Mouse (Mus musculus): Measurements from ENCODE around the gene Isg20l2. TPM values are rescaled to one million over a fixed set of nuclear protein-coding genes. Genes with fewer than 3 reads are reported as not detected.

The Isg20l2 gene
- polyA plus RNA-seq, 1 experiment = 14.3 TPM

DNA sequence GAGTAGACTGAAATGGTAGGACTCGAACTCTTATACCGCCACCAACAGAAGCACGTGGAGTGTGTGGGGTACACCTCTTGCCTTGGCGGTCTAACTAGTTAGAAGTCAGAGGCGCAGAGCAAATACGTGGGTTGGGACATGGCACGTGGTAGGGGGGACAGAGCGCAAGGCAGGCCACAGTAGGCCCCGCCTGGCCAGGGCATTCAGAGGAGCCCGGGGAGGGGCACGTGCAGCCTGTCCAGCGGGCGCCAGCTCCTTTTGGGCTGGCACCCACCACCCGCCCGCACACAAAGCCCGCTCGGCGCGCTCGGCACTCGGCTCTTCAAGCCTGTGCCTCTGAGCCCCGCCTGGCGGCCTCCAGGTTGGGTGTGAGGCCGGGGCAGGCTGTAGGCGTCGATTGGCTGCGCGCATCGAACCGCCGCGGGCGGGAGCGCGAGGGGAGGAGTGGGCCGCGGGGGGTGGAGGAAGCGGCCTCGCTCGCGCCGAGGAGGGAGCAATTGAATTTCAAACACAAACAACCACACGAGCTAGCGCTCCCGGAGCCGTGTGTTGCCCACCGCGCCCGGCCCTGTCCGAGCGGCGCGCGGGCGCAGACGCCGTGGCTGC lies 24.1 kb upstream of the Isg20l2 start, which contains the start of gene Hdgf:
TSS of gene Hdgf (plus strand) at position 442 of the 606 bp plus-strand sequence.
- no peaks in the 10 kb centered on the region for H3K36me3 ChIP-seq (ENCODE audit: control insufficient read depth, insufficient read depth, low read length)
- H3K4me1 ChIP-seq (ENCODE audit: control insufficient read depth, insufficient read depth, insufficient read length) = peaks cover 16% of the 10 kb centered on the region; the same call in 1 of the 2 replicates
- 2% methylated on average over 57 of the region's 57 CpGs for WGBS

DNA sequence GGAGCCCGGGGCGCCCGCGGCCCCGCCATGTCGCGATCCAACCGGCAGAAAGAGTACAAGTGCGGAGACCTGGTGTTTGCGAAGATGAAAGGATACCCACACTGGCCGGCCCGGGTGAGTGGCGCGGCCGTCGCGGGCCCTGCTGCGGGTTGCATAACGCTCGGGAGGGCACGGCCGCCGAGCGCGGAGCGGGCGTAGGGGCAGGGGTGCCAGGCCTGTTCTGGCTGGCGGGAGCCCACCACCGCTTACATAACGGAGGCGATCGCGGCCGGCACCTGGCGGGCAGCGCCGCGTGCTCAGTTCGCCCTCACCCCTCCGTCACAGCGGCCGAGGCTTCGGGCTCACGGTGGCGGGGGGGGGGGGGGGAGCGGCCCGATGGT lies 23.5 kb upstream of the Isg20l2 start:
- Histone ChIP-seq H3K4me1 (ENCODE audit: control insufficient read depth, insufficient read depth, insufficient read length) (peaks cover 16% of the 10 kb centered on the region; the same call in 1 of the 2 replicates), H3K27ac (ENCODE audit: insufficient read depth, low read length) (peak overlapping the region; percentile 88), H3K36me3 (ENCODE audit: control insufficient read depth, insufficient read depth, low read length) (no peaks in the 10 kb centered on the region), H3K27me3 (ENCODE audit: control insufficient read depth, insufficient read depth, low read length) (no peaks in the 10 kb centered on the region), H3K4me3 (ENCODE audit: extremely low read depth, insufficient read depth, insufficient read length) (peak overlapping the region; percentile 96)
- 1% methylated on average over 39 of the region's 47 CpGs for WGBS
- DNase-seq (ENCODE audit: low read depth in 1 of 2, low spot score in 2 of 2) = peak in 1 of 2 experiments; percentile 21
- TF ChIP-seq CTCF (IDR thresholded peaks at IDR 0.05; ENCODE audit: extremely low read depth, insufficient read depth, insufficient read length, insufficient replicate concordance) = no peak
- no peak for TF ChIP-seq POLR2A (IDR thresholded peaks at IDR 0.05; ENCODE audit: low read depth, low read length)

More for the DNA sequence above, 24.1 kb upstream of the Isg20l2 start, which contains the start of gene Hdgf:
- Histone ChIP-seq H3K27me3 (ENCODE audit: control insufficient read depth, insufficient read depth, low read length) (no peaks in the 10 kb centered on the region), H3K27ac (ENCODE audit: insufficient read depth, low read length) (peak within 1 kb of the TSS; percentile 88), H3K4me3 (ENCODE audit: extremely low read depth, insufficient read depth, insufficient read length) (peak within 1 kb of the TSS; percentile 96)
- DNase-seq (ENCODE audit: low read depth in 1 of 2, low spot score in 2 of 2) = peak; percentile 87 to 93
- TF ChIP-seq POLR2A (IDR thresholded peaks at IDR 0.05; ENCODE audit: low read depth, low read length) (no peak; the same call in 1 of the 2 replicates), CTCF (IDR thresholded peaks at IDR 0.05; ENCODE audit: extremely low read depth, insufficient read depth, insufficient read length, insufficient replicate concordance) (no peak; the same call in 1 of the 2 replicates)

DNA sequence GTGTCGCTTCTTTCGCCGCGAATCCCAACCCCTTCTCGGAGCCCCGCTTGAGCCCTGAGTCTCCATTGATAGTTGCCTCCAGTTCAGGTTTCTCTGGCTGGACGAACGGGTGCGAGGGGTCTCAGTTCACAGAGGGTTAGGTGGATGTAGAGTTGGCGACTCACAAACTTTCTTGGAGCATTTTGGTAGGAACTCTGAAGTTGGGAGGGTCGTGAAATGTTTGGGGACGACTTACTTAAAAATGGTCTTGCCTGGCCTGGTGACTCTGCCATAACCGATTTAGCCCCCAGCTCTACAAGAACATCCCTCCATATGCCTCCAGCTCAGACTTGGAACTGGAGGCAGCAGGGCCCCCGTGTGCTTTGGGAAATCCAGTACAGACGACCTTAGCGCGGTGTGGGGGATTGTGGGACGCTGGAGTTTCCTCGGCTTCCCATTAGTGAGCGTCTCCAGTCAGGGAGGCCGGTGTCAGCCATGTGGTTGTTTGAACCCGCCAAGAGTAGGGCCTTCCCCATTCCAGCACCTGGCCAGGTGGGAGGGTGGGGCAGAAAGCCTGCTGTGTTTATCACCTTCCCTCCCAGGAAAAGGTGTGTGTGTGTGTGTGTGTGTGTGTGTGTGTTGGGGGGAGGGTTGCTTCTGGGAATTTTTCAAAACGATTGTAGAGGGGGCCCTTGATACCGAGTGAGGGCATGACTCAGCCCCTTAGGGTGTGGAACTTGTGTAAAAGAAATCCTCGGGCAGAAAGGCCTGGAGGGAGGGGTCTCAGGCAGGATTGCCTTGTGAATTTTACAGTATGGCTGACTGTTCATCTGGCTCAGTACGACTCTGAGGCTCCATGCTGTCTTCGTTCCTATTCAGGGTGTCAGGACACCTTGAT lies 22.9 kb upstream of the Isg20l2 start:
- H3K27me3 ChIP-seq (ENCODE audit: control insufficient read depth, insufficient read depth, low read length) = no peaks in the 10 kb centered on the region
- peak in 1 of 2 experiments; percentile 24 for DNase-seq (ENCODE audit: low read depth in 1 of 2, low spot score in 2 of 2)
- H3K27ac ChIP-seq (ENCODE audit: insufficient read depth, low read length) = peak overlapping the region; percentile 88; the same call in 1 of the 2 replicates
- under 1% methylated on average over 27 of the region's 27 CpGs for WGBS
- peaks cover 16% of the 10 kb centered on the region; the same call in 1 of the 2 replicates for H3K4me1 ChIP-seq (ENCODE audit: control insufficient read depth, insufficient read depth, insufficient read length)
- TF ChIP-seq CTCF (IDR thresholded peaks at IDR 0.05; ENCODE audit: extremely low read depth, insufficient read depth, insufficient read length, insufficient replicate concordance) (no peak), POLR2A (IDR thresholded peaks at IDR 0.05; ENCODE audit: low read depth, low read length) (no peak)
- H3K36me3 ChIP-seq (ENCODE audit: control insufficient read depth, insufficient read depth, low read length) = no peaks in the 10 kb centered on the region
- peak overlapping the region; percentile 96 for H3K4me3 ChIP-seq (ENCODE audit: extremely low read depth, insufficient read depth, insufficient read length)

DNA sequence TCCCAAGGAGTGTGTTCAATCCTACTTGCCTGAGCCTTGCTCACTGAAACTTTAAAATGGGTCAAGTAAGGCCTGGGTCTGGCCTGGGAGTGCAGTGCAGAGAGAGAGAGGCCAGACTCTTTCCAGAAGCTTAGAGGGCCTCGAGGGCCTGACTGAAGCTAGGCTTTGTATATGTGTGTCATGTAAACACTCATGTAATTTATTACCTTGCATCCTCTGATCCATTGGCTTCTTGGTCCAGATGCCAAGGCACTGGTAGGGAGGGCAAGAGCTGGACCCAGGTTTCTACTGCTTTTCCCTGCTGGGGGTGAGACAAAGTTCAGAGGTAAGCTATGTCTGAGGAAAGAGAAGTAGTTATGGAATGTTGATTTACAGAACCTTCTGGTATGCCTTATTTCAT lies 22.2 kb upstream of the Isg20l2 start:
- no peaks in the 10 kb centered on the region for H3K36me3 ChIP-seq (ENCODE audit: control insufficient read depth, insufficient read depth, low read length)
- no peak overlapping the region for H3K27ac ChIP-seq (ENCODE audit: insufficient read depth, low read length)
- DNase-seq (ENCODE audit: low read depth in 1 of 2, low spot score in 2 of 2) = no peak
- H3K4me3 ChIP-seq (ENCODE audit: extremely low read depth, insufficient read depth, insufficient read length) = peak overlapping the region; percentile 96; the same call in 1 of the 2 replicates
- WGBS = 3% methylated on average over 1 of the region's 1 CpGs
- TF ChIP-seq CTCF (IDR thresholded peaks at IDR 0.05; ENCODE audit: extremely low read depth, insufficient read depth, insufficient read length, insufficient replicate concordance) = no peak
- no peak for TF ChIP-seq POLR2A (IDR thresholded peaks at IDR 0.05; ENCODE audit: low read depth, low read length)
- H3K27me3 ChIP-seq (ENCODE audit: control insufficient read depth, insufficient read depth, low read length) = no peaks in the 10 kb centered on the region
- peaks cover 16% of the 10 kb centered on the region; the same call in 1 of the 2 replicates for H3K4me1 ChIP-seq (ENCODE audit: control insufficient read depth, insufficient read depth, insufficient read length)

DNA sequence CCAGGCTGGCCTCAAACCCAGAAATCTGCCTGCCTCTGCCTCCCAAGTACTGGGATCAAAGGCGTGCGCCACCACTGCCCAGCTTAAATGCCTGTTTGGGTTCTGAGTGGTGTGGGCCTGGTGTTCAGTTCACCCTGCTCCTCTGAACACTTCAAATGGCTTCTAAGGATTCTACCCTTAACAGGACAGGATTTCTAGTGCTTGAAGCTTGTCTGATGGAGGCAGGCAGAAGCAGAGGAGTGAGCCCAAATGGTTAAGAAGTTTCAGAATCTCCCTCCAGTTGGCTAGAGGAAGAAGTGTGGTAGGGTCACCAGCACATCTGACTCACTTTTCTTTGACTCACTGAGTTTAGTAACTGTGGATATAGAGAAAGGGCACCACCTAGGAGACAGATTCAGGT lies 20.7 kb upstream of the Isg20l2 start:
- Histone ChIP-seq H3K36me3 (ENCODE audit: control insufficient read depth, insufficient read depth, low read length) (peaks cover 8% of the 10 kb centered on the region), H3K4me1 (ENCODE audit: control insufficient read depth, insufficient read depth, insufficient read length) (peaks cover 16% of the 10 kb centered on the region; the same call in 1 of the 2 replicates), H3K27ac (ENCODE audit: insufficient read depth, low read length) (no peak overlapping the region), H3K4me3 (ENCODE audit: extremely low read depth, insufficient read depth, insufficient read length) (no peak overlapping the region), H3K27me3 (ENCODE audit: control insufficient read depth, insufficient read depth, low read length) (no peaks in the 10 kb centered on the region)
- no peak for DNase-seq (ENCODE audit: low read depth in 1 of 2, low spot score in 2 of 2)
- TF ChIP-seq CTCF (IDR thresholded peaks at IDR 0.05; ENCODE audit: extremely low read depth, insufficient read depth, insufficient read length, insufficient replicate concordance) (no peak), POLR2A (IDR thresholded peaks at IDR 0.05; ENCODE audit: low read depth, low read length) (no peak)
- 92% methylated on average over 2 of the region's 2 CpGs for WGBS

DNA sequence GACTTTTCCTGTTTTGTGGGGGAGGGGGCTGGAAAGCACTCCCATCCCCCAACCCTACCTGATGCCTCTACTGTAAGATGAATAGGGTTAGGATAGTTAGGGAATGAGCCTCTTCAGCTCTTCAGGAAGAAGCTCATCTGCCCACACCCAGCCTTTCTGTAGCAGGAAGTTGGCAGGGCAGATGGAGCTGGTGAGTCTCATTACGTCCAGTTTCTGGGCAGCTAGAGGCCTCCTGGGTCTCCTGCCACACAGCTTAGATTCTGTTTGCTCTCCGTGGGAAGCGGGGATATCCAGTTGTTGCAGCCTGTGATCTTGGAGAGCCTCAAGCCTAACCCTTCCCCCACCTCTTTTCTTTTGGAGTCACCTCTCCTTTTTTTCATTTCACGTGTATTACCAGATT lies 20.2 kb upstream of the Isg20l2 start:
- TF ChIP-seq CTCF (IDR thresholded peaks at IDR 0.05; ENCODE audit: extremely low read depth, insufficient read depth, insufficient read length, insufficient replicate concordance) (no peak), POLR2A (IDR thresholded peaks at IDR 0.05; ENCODE audit: low read depth, low read length) (no peak)
- peaks cover 16% of the 10 kb centered on the region; the same call in 1 of the 2 replicates for H3K4me1 ChIP-seq (ENCODE audit: control insufficient read depth, insufficient read depth, insufficient read length)
- no peaks in the 10 kb centered on the region for H3K27me3 ChIP-seq (ENCODE audit: control insufficient read depth, insufficient read depth, low read length)
- no peak for DNase-seq (ENCODE audit: low read depth in 1 of 2, low spot score in 2 of 2)
- peaks cover 13% of the 10 kb centered on the region for H3K36me3 ChIP-seq (ENCODE audit: control insufficient read depth, insufficient read depth, low read length)
- H3K4me3 ChIP-seq (ENCODE audit: extremely low read depth, insufficient read depth, insufficient read length) = no peak overlapping the region
- H3K27ac ChIP-seq (ENCODE audit: insufficient read depth, low read length) = 0 out of 2 replicates have a peak overlapping the region, but pooled peaks have one; percentile 11
- 49% methylated on average over 4 of the region's 4 CpGs for WGBS
